Mouse (Mus musculus) small intestine, adult 2 months (tissue): ENCODE data around the gene Uggt2. TPM values are rescaled to one million over a fixed set of nuclear protein-coding genes. Genes with fewer than 3 reads are reported as not detected.

Experiments
- H3K27ac ChIP-seq: fragments of 200-500 bp; 2 replicates; pipeline ENCODE4 v1.5.1; 2012; ENCODE audit warnings: low read depth, low read length, control low read depth, inconsistent platforms; ENCODE audit not compliant: insufficient read depth
- H3K27me3 ChIP-seq: fragments of 200-500 bp; 2 replicates; pipeline ENCODE4 v1.6.1; 2012; ENCODE audit warnings: mild to moderate bottlenecking, moderate library complexity, low read length, inconsistent platforms; ENCODE audit not compliant: control insufficient read depth, insufficient read depth
- H3K36me3 ChIP-seq: fragments of 200-500 bp; 2 replicates; pipeline ENCODE4 v1.6.1; 2012; ENCODE audit warnings: mild to moderate bottlenecking, low read length, control low read depth, inconsistent platforms; ENCODE audit not compliant: control insufficient read depth, insufficient read depth
- H3K4me1 ChIP-seq: fragments of 200-500 bp; 2 replicates; pipeline ENCODE4 v1.6.1; 2012; ENCODE audit warnings: low read length, inconsistent platforms, mixed read lengths; ENCODE audit not compliant: control insufficient read depth, insufficient read depth, insufficient read length
- H3K4me3 ChIP-seq: fragments of 200-500 bp; 2 replicates; pipeline ENCODE4 v1.5.1; 2012; ENCODE audit warnings: low read depth, mild to moderate bottlenecking, control low read depth, inconsistent platforms, low read length, moderate library complexity
- CTCF ChIP-seq: fragments of 200-500 bp; IDR thresholded peaks from 2 replicates; pipeline ENCODE4 v1.5.1; 2012; ENCODE audit warnings: low read depth, mild to moderate bottlenecking, control low read depth, inconsistent platforms, low read length, moderate library complexity, mixed read lengths; ENCODE audit not compliant: insufficient replicate concordance, insufficient read length; ENCODE audit errors: extremely low read depth
- POLR2A ChIP-seq: fragments of 200-500 bp; IDR thresholded peaks from 2 replicates; pipeline ENCODE4 v1.6.1; 2012; ENCODE audit warnings: low read depth, mild to moderate bottlenecking, control low read depth, inconsistent platforms, low read length, moderate library complexity
- WGBS: fragments of 180-500 bp; shearing (Covaris S2); methylation state at CpG from one replicate; pipeline ENCODE4 v1.1.7; 2018; 5-methylcytosine and 5-hydroxymethylcytosine counted together
- polyA plus RNA-seq: library from polyadenylated mRNA; depleted of rRNA; stranded (reverse); fragments of >200 nt; gene quantifications from 2 replicates; pipeline ENCODE4 v1.2.3, GENCODE M21; 2012

The Uggt2 gene
- polyA plus RNA-seq, 1 experiment = 0.33 TPM

DNA sequence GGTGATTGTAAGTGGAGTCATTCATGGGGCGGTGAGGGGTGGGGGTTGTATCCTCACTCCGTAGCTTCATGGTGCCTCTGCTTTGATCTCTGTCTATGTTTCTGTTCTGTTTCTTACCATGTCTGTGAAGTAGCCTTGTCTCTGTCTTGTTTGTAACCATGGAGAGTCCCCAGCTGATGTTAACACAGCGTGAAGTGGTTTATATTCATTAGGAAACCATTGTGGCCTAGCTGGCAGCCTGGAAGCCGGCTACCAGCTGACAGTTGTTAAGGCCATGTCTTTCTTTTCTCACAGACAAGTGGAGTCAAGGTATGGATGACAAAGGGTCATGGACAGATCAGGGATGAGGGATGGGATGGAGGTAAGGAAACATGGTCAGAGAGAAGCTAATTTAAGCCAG is 26.6 kb upstream of the Uggt2 start:
- Histone ChIP-seq H3K4me1 (no peaks in the 10 kb centered on the region), H3K36me3 (no peaks in the 10 kb centered on the region), H3K27me3 (no peaks in the 10 kb centered on the region), H3K4me3 (no peak overlapping the region), H3K27ac (no peak overlapping the region)
- no peak for TF ChIP-seq CTCF
- TF ChIP-seq POLR2A = no peak
- WGBS = 77% methylated on average over 4 of the region's 4 CpGs

DNA sequence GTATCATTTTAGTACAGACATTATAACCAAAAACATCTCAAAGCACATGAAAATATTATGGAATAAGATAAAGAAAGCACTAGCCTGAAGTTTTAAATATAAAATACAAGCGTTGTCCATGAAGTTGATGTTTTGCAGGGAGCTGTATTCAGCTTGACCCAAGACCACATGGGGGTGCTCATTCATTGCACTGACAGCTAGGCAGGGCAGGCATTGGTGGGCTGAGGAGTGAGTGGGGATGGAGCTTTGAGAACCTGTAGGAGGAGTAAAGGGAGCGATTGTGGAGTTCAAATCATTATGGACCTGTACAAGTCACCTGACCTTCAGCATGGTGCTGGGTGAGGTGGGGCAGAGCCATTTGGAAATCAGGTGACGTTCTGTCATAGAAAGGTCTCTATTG is 24.8 kb upstream of the Uggt2 start:
- Histone ChIP-seq H3K27me3 (no peaks in the 10 kb centered on the region), H3K27ac (no peak overlapping the region), H3K4me3 (no peak overlapping the region), H3K36me3 (no peaks in the 10 kb centered on the region), H3K4me1 (no peaks in the 10 kb centered on the region)
- WGBS = 32% methylated on average over 3 of the region's 3 CpGs
- TF ChIP-seq CTCF = no peak
- TF ChIP-seq POLR2A = no peak

DNA sequence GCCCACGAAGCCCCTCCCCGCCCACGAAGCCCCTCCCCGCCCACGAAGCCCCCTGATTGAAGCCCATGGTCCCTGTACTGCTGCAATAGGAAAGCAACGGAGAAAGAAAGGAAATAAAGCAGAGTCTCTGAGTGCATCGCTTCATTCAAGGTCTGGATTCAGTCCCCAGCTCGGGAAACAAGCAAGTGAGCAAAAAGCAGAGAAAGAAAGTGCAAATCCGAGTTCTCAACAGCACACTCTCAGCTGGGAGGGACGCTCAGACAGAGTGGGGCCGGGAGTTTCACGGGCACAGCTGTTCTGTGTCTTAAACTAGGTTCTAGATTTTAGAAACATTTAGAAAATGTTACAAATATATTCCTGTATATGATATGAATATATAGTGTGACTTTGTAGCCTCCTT is 24.4 kb upstream of the Uggt2 start:
- Histone ChIP-seq H3K27me3 (no peaks in the 10 kb centered on the region), H3K4me1 (no peaks in the 10 kb centered on the region), H3K27ac (no peak overlapping the region), H3K36me3 (no peaks in the 10 kb centered on the region), H3K4me3 (no peak overlapping the region)
- 8% methylated on average over 12 of the region's 12 CpGs for WGBS
- TF ChIP-seq POLR2A (no peak), CTCF (no peak)

DNA sequence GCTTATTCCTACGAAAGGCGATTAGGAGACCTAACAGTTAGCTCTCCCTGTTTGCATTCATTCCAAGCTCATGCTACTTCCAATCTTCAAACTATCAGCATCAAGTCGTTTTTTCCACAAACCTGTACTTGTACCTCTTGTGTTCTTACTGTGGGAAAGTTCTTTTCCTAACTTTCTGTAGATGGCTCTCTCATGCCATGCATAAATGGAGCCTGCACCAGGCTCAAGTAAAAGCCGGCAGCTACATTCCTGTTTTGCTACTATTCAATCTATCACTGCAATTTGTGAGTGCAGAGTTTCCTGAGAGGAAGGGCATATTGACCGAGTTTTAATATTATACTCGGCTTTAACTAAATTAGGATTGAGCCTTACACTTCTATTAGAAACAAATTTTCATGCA is 13.3 kb upstream of the Uggt2 start:
- 57% methylated on average over 6 of the region's 6 CpGs for WGBS
- TF ChIP-seq POLR2A = no peak
- TF ChIP-seq CTCF = no peak
- Histone ChIP-seq H3K4me1 (no peaks in the 10 kb centered on the region), H3K36me3 (no peaks in the 10 kb centered on the region), H3K4me3 (no peak overlapping the region), H3K27ac (no peak overlapping the region), H3K27me3 (no peaks in the 10 kb centered on the region)

DNA sequence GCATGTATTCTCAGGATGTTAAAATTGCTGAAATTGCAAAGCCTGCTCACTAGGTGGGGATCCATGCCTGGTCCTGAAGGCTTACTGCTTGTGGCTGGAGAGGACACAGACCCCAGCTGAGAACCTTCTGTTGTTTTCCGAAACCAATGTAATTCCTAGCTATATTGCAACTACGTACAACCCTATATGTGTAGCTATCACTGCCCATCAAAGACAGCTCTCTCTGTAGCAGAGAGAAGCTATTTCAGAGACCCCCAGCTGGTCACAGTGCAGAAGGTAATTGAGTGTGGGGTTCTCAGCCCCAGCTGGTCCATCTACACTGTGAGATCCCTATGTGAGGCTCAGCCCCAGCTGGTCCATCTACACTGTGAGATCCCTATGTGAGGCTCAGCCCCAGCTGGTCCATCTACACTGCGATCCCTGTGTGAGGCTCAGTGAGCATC is 10.6 kb upstream of the Uggt2 start:
- TF ChIP-seq POLR2A (no peak), CTCF (no peak)
- WGBS = 88% methylated on average over 3 of the region's 3 CpGs
- Histone ChIP-seq H3K27ac (no peak overlapping the region), H3K4me1 (no peaks in the 10 kb centered on the region), H3K27me3 (no peaks in the 10 kb centered on the region), H3K4me3 (no peak overlapping the region), H3K36me3 (no peaks in the 10 kb centered on the region)

DNA sequence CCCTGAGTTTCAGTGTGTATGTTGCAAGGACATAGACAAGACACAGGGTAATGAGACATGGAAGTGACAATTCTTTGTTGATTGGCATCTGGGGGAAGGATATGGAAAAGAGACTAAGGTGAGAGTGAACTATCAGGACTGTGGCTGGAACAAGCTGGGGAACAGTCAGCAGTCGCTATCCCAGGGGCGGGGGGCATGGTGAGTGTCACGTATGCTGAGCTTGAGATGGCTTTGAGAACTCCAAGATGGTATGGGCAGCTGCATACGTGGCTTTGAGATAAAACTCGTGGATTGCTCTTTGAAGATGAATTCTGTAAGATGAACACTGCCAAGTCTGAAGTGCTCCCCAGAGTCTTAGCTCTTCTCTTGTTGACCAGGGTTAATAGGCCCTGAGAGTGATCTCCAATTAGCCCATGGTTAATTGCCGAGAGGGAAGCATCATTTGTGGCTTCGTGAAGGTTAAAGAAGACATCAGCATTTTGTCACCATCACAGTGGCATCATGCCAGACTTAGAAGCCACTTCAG is 9.6 kb upstream of the Uggt2 start:
- H3K36me3 ChIP-seq = no peaks in the 10 kb centered on the region
- no peaks in the 10 kb centered on the region for H3K27me3 ChIP-seq
- H3K4me3 ChIP-seq = no peak overlapping the region
- 71% methylated on average over 7 of the region's 7 CpGs for WGBS
- no peak for TF ChIP-seq CTCF
- TF ChIP-seq POLR2A = no peak
- no peak overlapping the region for H3K27ac ChIP-seq
- H3K4me1 ChIP-seq = no peaks in the 10 kb centered on the region

DNA sequence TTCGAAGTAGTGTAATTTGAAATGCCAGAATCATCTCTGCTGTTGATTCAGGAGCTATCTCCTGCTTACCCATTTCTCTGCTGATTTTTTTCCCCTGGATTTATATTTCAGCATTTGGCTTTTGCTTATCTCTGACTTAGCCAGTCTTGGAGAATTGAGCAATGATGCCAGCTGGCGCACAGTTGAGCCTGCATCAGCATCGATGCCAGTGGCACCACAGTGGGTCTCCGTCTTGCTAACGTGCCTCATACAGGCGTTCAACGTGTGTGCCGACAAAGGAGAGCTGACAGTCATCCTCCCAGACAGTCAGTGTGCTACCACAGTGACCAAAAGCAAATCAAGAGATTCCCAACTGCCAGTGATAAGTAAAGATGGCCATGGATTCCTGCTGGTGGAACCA is 8.4 kb upstream of the Uggt2 start:
- 88% methylated on average over 8 of the region's 8 CpGs for WGBS
- no peak overlapping the region for H3K4me3 ChIP-seq
- TF ChIP-seq POLR2A (no peak), CTCF (no peak)
- no peaks in the 10 kb centered on the region for H3K27me3 ChIP-seq
- no peak overlapping the region for H3K27ac ChIP-seq
- no peaks in the 10 kb centered on the region for H3K36me3 ChIP-seq
- H3K4me1 ChIP-seq = no peaks in the 10 kb centered on the region

DNA sequence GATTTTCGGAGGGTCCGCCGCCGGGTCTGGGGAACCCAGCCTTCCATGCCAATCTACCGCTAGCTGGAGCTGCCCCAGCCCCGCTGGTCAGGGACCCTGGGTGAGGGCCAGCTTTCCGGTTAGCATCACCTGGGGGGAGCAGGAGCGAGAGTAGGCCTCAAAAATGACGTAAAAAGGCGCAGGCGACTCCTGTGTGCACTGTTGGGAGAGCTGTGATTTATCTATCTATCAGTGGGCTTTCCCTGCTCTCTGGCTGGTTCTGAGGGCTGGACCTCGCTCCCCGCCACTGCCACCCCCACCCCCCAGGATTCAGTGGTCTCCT is 301 bp upstream of the Uggt2 start:
- H3K27me3 ChIP-seq = no peaks in the 10 kb centered on the region
- peak overlapping the region; percentile 57 for H3K4me3 ChIP-seq
- no peak for TF ChIP-seq POLR2A
- no peak for TF ChIP-seq CTCF
- 14% methylated on average over 13 of the region's 13 CpGs for WGBS
- no peak overlapping the region for H3K27ac ChIP-seq
- no peaks in the 10 kb centered on the region for H3K4me1 ChIP-seq
- no peaks in the 10 kb centered on the region for H3K36me3 ChIP-seq
